Mouse (Mus musculus) lung, embryonic 14.5 days (tissue): ENCODE results near the gene Mrpl43. TPM values are rescaled to one million over a fixed set of nuclear protein-coding genes. Genes with fewer than 3 reads are reported as not detected.

Experiments used
- ATAC-seq: fragments of 200-750 bp; cut with Nextera tagmentation; 2 replicates; pipeline ENCODE4 v1.8.0; 2017; ENCODE audit warnings: mild to moderate bottlenecking, moderate TSS enrichment, moderate library complexity; ENCODE audit not compliant: insufficient read depth
- DNase-seq: peaks from one replicate; pipeline ENCODE4 v3.0.0-alpha.2; 2015
- H3K27ac ChIP-seq: fragments of 300-500 bp; sonication (generic); 2 replicates; pipeline ENCODE4 v1.5.1; 2014; ENCODE audit warnings: low read depth, mild to moderate bottlenecking, moderate library complexity
- H3K27me3 ChIP-seq: fragments of 300-500 bp; sonication (generic); 2 replicates; pipeline ENCODE4 v1.6.1; 2014; ENCODE audit warnings: low read length, control low read depth; ENCODE audit not compliant: insufficient read depth
- H3K36me3 ChIP-seq: fragments of 300-500 bp; sonication (generic); 2 replicates; pipeline ENCODE4 v1.6.1; 2014; ENCODE audit warnings: control low read depth; ENCODE audit not compliant: insufficient read depth
- H3K4me1 ChIP-seq: fragments of 300-500 bp; sonication (generic); 2 replicates; pipeline ENCODE4 v1.6.1; 2014; ENCODE audit warnings: antibody characterized with exemption, control low read depth; ENCODE audit not compliant: insufficient read depth
- H3K4me2 ChIP-seq: fragments of 300-500 bp; sonication (generic); 2 replicates; pipeline ENCODE4 v1.6.1; 2014; ENCODE audit warnings: mild to moderate bottlenecking
- H3K4me3 ChIP-seq: fragments of 300-500 bp; sonication (generic); 2 replicates; pipeline ENCODE4 v1.5.1; 2014; ENCODE audit warnings: low read depth, low read length
- H3K9ac ChIP-seq: fragments of 300-500 bp; sonication (generic); 2 replicates; pipeline ENCODE4 v1.6.1; 2014
- H3K9me3 ChIP-seq: fragments of 300-500 bp; sonication (generic); 2 replicates; pipeline ENCODE4 v1.6.1; 2016; ENCODE audit warnings: low read depth, low read length, control low read depth
- CTCF ChIP-seq: IDR thresholded peaks from 2 replicates; pipeline ENCODE4 v1.5.1; 2016; ENCODE audit warnings: antibody characterized with exemption, low read depth
- WGBS: fragments of 180-500 bp; shearing (Covaris S2); extraction: QIAGEN DNeasy Blood & Tissue Kit; methylation state at CpG from one replicate; pipeline ENCODE4 v1.1.7; 2014; 5-methylcytosine and 5-hydroxymethylcytosine counted together
- polyA plus RNA-seq: library from polyadenylated mRNA; unstranded; fragments of >200 nt; fragmentation: Nextera tagmentation; extraction: Ambion mirVana; gene quantifications from 2 replicates; pipeline ENCODE4 v1.2.1, GENCODE M21; 2014

The Mrpl43 gene
- polyA plus RNA-seq, 1 experiment from 2014 or later, result 61.3 TPM

GRCm38 (mm10) chr19:44992712-44993111 is 13.5 kb downstream of the Mrpl43 start:
- 53% methylated on average over 7 of the region's 7 CpGs for WGBS
- peaks cover 10% of the 10 kb centered on the region for H3K4me1 ChIP-seq
- H3K9ac ChIP-seq, result no peak overlapping the region
- H3K4me3 ChIP-seq, result no peak overlapping the region
- H3K27ac ChIP-seq, result no peak overlapping the region
- no peak for DNase-seq
- no peak for ATAC-seq
- H3K4me2 ChIP-seq, result no peak overlapping the region
- TF ChIP-seq CTCF, result no peak
- H3K27me3 ChIP-seq, result no peaks in the 10 kb centered on the region
- H3K9me3 ChIP-seq, result no peaks in the 10 kb centered on the region
- no peaks in the 10 kb centered on the region for H3K36me3 ChIP-seq

GRCm38 (mm10) chr19:44992246-44992645 is 14.0 kb downstream of the Mrpl43 start:
- no peaks in the 10 kb centered on the region for H3K27me3 ChIP-seq
- no peak overlapping the region for H3K27ac ChIP-seq
- H3K4me1 ChIP-seq, result peaks cover 10% of the 10 kb centered on the region
- no peak for TF ChIP-seq CTCF
- H3K9ac ChIP-seq, result no peak overlapping the region
- H3K9me3 ChIP-seq, result no peaks in the 10 kb centered on the region
- DNase-seq, result no peak
- 49% methylated on average over 7 of the region's 7 CpGs for WGBS
- H3K36me3 ChIP-seq, result no peaks in the 10 kb centered on the region
- no peak for ATAC-seq
- no peak overlapping the region for H3K4me3 ChIP-seq
- H3K4me2 ChIP-seq, result no peak overlapping the region

GRCm38 (mm10) chr19:44991031-44991430 is 15.2 kb downstream of the Mrpl43 start:
- Histone ChIP-seq H3K9ac (no peak overlapping the region), H3K27ac (no peak overlapping the region), H3K36me3 (no peaks in the 10 kb centered on the region), H3K4me1 (peaks cover 10% of the 10 kb centered on the region), H3K27me3 (no peaks in the 10 kb centered on the region), H3K4me3 (no peak overlapping the region), H3K4me2 (peak overlapping the region; percentile 8; the same call in 1 of the 2 replicates), H3K9me3 (no peaks in the 10 kb centered on the region)
- ATAC-seq (no peak), DNase-seq (no peak)
- 59% methylated on average over 8 of the region's 8 CpGs for WGBS
- TF ChIP-seq CTCF, result no peak

- DNase-seq, result no peak
- peak overlapping the region; percentile 64 for H3K4me3 ChIP-seq
- H3K9ac ChIP-seq, result peak overlapping the region; percentile 70
- H3K4me2 ChIP-seq, result peak overlapping the region; percentile 100
- no peaks in the 10 kb centered on the region for H3K9me3 ChIP-seq
- ATAC-seq, result peak; percentile 52
- peaks cover 10% of the 10 kb centered on the region for H3K4me1 ChIP-seq
- no peaks in the 10 kb centered on the region for H3K27me3 ChIP-seq
- no peak for TF ChIP-seq CTCF
- no peaks in the 10 kb centered on the region for H3K36me3 ChIP-seq
- H3K27ac ChIP-seq, result no peak overlapping the region
- 6% methylated on average over 22 of the region's 22 CpGs for WGBS
These were observed 16.4 kb downstream of the Mrpl43 start for GRCm38 (mm10) chr19:44989567-44990495.

- Histone ChIP-seq H3K9ac (peak within 1 kb of the TSS; percentile 70), H3K4me1 (peaks cover 10% of the 10 kb centered on the region), H3K27me3 (no peaks in the 10 kb centered on the region), H3K27ac (no peak within 1 kb of the TSS), H3K4me2 (peak within 1 kb of the TSS; percentile 100), H3K9me3 (no peaks in the 10 kb centered on the region), H3K36me3 (no peaks in the 10 kb centered on the region), H3K4me3 (peak within 1 kb of the TSS; percentile 64)
- under 1% methylated on average over 51 of the region's 58 CpGs for WGBS
- DNase-seq (peak; percentile 69), ATAC-seq (peak; percentile 78)
- TF ChIP-seq CTCF, result peak; percentile 54
These were observed 17.2 kb downstream of the Mrpl43 start, which contains the start of gene Sema4g for GRCm38 (mm10) chr19:44988831-44989566. TSS of gene Sema4g (plus strand) at chr19:44989101.

- Histone ChIP-seq H3K36me3 (no peaks in the 10 kb centered on the region), H3K4me2 (peak overlapping the region; percentile 100), H3K4me3 (peak overlapping the region; percentile 64; the same call in 1 of the 2 replicates), H3K9ac (peak overlapping the region; percentile 70; the same call in 1 of the 2 replicates), H3K9me3 (no peaks in the 10 kb centered on the region), H3K27ac (no peak overlapping the region), H3K4me1 (peaks cover 10% of the 10 kb centered on the region), H3K27me3 (no peaks in the 10 kb centered on the region)
- DNase-seq, result no peak
- 21% methylated on average over 9 of the region's 9 CpGs for WGBS
- ATAC-seq, result no peak
- TF ChIP-seq CTCF, result no peak
These were observed 17.9 kb downstream of the Mrpl43 start for GRCm38 (mm10) chr19:44988321-44988720.

GRCm38 (mm10) chr19:44987851-44988250 is 18.4 kb downstream of the Mrpl43 start:
- H3K27ac ChIP-seq, result no peak overlapping the region

More at GRCm38 (mm10) chr19:44987851-44988250, 18.4 kb downstream of the Mrpl43 start:
- 46% methylated on average over 6 of the region's 6 CpGs for WGBS
- Histone ChIP-seq H3K4me3 (no peak overlapping the region), H3K36me3 (peaks cover 2% of the 10 kb centered on the region; the same call in 1 of the 2 replicates), H3K9ac (no peak overlapping the region), H3K27me3 (no peaks in the 10 kb centered on the region), H3K4me1 (peaks cover 10% of the 10 kb centered on the region), H3K4me2 (no peak overlapping the region), H3K9me3 (no peaks in the 10 kb centered on the region)
- ATAC-seq, result no peak
- DNase-seq, result no peak
- TF ChIP-seq CTCF, result no peak
